Mouse (Mus musculus): ENCODE data around the gene Dlk2. TPM values are rescaled to one million over a fixed set of nuclear protein-coding genes. Genes with fewer than 3 reads are reported as not detected.

The Dlk2 gene
- polyA plus RNA-seq, 1 experiment = not detected

DNA sequence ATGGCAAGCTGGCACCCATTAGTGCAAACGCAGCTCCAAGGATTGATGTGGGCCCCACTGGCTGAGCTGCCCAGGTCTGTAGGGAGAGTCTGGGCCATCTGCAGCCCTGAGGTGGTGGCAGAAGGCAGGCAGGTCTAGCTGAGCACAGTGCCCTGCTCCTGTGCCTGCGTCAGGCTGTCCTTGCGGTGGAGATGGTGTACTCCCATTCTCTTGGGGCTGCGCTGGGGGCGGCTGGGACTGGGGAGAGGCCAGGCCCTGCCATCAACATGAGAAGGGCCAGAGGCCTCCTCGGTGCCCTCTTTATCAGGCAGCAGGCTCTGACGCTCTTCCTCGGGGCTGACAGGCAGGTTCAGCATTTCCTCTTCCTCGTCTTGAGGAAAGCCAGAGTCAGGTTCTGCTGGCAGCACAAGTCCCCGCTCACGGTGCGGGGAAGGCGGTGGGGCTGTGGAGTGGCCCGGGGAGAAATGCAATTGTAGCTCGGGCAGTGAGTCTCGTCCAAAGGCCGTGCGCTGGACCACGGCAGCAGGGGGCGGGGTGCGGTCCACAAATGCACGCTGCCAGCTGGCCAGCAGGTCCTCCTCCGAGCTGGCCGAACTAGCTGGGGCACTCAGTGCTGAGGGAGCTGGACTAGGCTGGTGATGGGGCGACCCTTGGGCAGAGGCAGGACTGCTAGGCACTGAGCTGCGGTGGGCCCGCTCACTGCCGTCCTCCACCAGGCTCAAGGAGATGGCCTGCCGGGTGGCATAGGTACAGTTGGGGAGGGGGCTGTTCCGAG is 38.8 kb upstream of the Dlk2 start:
- WGBS = 81% methylated on average over 30 of the region's 30 CpGs

GRCm38 (mm10) chr17:46259675-46260074 is 37.5 kb upstream of the Dlk2 start:
- TF ChIP-seq POLR2A (IDR thresholded peaks at IDR 0.05; ENCODE audit: insufficient read depth, low read depth, low read length) (no peak), CTCF (IDR thresholded peaks at IDR 0.05; ENCODE audit: insufficient read depth, low read depth, low read length) (no peak)
- no peak overlapping the region for H3K27ac ChIP-seq (ENCODE audit: insufficient read depth, low read depth, low read length)
- H3K4me3 ChIP-seq (ENCODE audit: insufficient read depth, low read depth, low read length) = no peak overlapping the region
- peaks cover 9% of the 10 kb centered on the region for H3K4me1 ChIP-seq (ENCODE audit: control insufficient read depth, insufficient read depth, low read length)
- 91% methylated on average over 17 of the region's 17 CpGs for WGBS

More for the DNA sequence above, 38.8 kb upstream of the Dlk2 start:
- Histone ChIP-seq H3K4me1 (ENCODE audit: control insufficient read depth, insufficient read depth, low read length) (peaks cover 13% of the 10 kb centered on the region), H3K27ac (ENCODE audit: insufficient read depth, low read depth, low read length) (no peak overlapping the region), H3K4me3 (ENCODE audit: insufficient read depth, low read depth, low read length) (no peak overlapping the region)
- TF ChIP-seq CTCF (IDR thresholded peaks at IDR 0.05; ENCODE audit: insufficient read depth, low read depth, low read length) = no peak
- no peak for TF ChIP-seq POLR2A (IDR thresholded peaks at IDR 0.05; ENCODE audit: insufficient read depth, low read depth, low read length)

GRCm38 (mm10) chr17:46262201-46262694 is 35.0 kb upstream of the Dlk2 start:
- peaks cover 7% of the 10 kb centered on the region; the same call in 1 of the 2 replicates for H3K4me1 ChIP-seq (ENCODE audit: control insufficient read depth, insufficient read depth, low read length)
- no peak for TF ChIP-seq CTCF (IDR thresholded peaks at IDR 0.05; ENCODE audit: insufficient read depth, low read depth, low read length)
- TF ChIP-seq POLR2A (IDR thresholded peaks at IDR 0.05; ENCODE audit: insufficient read depth, low read depth, low read length) = no peak
- H3K27ac ChIP-seq (ENCODE audit: insufficient read depth, low read depth, low read length) = no peak overlapping the region
- 88% methylated on average over 5 of the region's 5 CpGs for WGBS
- no peak overlapping the region for H3K4me3 ChIP-seq (ENCODE audit: insufficient read depth, low read depth, low read length)

DNA sequence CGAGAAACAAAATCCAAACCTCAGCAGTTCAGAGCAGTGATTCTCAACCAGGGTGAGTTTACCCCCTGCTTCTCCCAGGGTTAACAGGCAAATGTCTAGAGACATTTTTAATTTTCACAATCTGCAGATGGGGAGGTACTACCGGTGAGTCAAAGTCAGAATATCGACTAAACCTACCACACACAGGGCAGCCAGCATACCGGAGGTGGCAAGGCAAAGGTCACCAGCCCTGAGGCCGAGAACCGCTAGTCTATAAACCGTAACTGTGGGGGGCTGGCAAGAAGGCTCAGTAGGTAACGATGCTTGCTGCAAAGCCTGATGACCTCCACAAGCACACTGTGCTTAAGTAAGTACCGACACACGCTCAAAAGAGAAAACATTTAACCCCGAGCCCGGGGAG is 31.7 kb upstream of the Dlk2 start:
- Histone ChIP-seq H3K4me3 (ENCODE audit: insufficient read depth, low read depth, low read length) (no peak overlapping the region), H3K4me1 (ENCODE audit: control insufficient read depth, insufficient read depth, low read length) (peaks cover 16% of the 10 kb centered on the region), H3K27ac (ENCODE audit: insufficient read depth, low read depth, low read length) (no peak overlapping the region)
- no peak for TF ChIP-seq CTCF (IDR thresholded peaks at IDR 0.05; ENCODE audit: insufficient read depth, low read depth, low read length)
- TF ChIP-seq POLR2A (IDR thresholded peaks at IDR 0.05; ENCODE audit: insufficient read depth, low read depth, low read length) = no peak
- WGBS = 68% methylated on average over 12 of the region's 12 CpGs

DNA sequence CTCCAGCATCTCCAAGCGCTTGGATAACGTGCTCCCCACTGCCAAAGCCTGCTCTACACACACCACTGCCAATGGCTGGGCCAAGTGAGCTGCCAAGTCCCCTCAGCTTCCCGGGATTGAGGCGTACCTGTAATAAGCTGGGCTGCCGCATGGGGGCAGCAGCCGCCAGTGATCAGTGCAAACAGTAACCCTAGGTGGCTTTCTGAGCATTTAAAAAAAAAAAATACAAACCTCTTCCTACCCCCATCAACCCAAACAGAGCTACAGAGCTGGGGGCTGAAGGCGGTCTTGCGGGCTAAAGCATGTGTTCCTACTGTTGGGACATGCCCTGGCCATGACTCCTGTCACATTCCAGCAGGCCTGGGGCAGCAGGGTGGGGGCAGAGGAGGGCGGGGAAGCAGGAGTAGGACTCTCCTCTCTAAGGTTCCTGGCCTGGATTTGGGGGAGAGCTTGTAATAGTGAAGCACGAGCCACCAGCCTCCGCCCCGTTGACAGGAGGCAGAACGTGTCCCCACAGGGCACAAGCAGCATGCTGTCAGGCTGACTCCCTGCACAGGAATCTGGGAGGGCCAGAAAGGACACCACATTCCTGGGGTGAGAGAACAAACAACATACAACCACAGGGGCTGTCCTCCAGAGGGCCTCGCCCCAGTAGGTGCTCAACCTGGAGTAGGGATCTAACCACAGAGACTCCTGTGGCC is 31.2 kb upstream of the Dlk2 start:
- Histone ChIP-seq H3K4me1 (ENCODE audit: control insufficient read depth, insufficient read depth, low read length) (peaks cover 16% of the 10 kb centered on the region), H3K27ac (ENCODE audit: insufficient read depth, low read depth, low read length) (no peak overlapping the region), H3K4me3 (ENCODE audit: insufficient read depth, low read depth, low read length) (no peak overlapping the region)
- WGBS = 22% methylated on average over 14 of the region's 14 CpGs
- TF ChIP-seq CTCF (IDR thresholded peaks at IDR 0.05; ENCODE audit: insufficient read depth, low read depth, low read length) (peak; percentile 85), POLR2A (IDR thresholded peaks at IDR 0.05; ENCODE audit: insufficient read depth, low read depth, low read length) (no peak)

- no peak overlapping the region for H3K27ac ChIP-seq (ENCODE audit: insufficient read depth, low read depth, low read length)
- WGBS = 83% methylated on average over 6 of the region's 6 CpGs
- no peak overlapping the region for H3K4me3 ChIP-seq (ENCODE audit: insufficient read depth, low read depth, low read length)
- H3K4me1 ChIP-seq (ENCODE audit: control insufficient read depth, insufficient read depth, low read length) = peaks cover 21% of the 10 kb centered on the region
- TF ChIP-seq CTCF (IDR thresholded peaks at IDR 0.05; ENCODE audit: insufficient read depth, low read depth, low read length) = no peak
- no peak for TF ChIP-seq POLR2A (IDR thresholded peaks at IDR 0.05; ENCODE audit: insufficient read depth, low read depth, low read length)
These were observed 30.2 kb upstream of the Dlk2 start for GRCm38 (mm10) chr17:46266986-46267385.

DNA sequence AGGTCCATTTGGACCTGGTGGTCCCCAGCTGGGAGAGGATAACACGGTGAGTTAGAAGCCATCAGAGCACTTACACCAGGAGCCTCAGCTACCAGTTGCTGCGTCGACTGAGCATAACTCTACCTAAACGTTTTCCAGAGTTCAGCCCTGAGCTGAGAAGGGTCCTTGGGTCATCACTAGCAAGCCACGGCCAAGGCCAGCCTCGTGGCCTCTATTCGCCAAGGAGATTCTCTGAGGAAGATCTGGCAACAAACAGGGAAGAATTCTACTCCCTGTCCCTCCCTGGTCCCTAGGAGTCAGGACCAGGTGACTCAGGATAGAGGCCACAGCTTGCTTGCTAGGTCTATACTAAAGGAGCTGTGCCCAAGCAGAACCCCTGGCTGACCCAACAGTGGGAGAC is 29.7 kb upstream of the Dlk2 start:
- peaks cover 26% of the 10 kb centered on the region for H3K4me1 ChIP-seq (ENCODE audit: control insufficient read depth, insufficient read depth, low read length)
- no peak overlapping the region for H3K4me3 ChIP-seq (ENCODE audit: insufficient read depth, low read depth, low read length)
- WGBS = 90% methylated on average over 7 of the region's 7 CpGs
- H3K27ac ChIP-seq (ENCODE audit: insufficient read depth, low read depth, low read length) = no peak overlapping the region
- TF ChIP-seq CTCF (IDR thresholded peaks at IDR 0.05; ENCODE audit: insufficient read depth, low read depth, low read length) = no peak
- TF ChIP-seq POLR2A (IDR thresholded peaks at IDR 0.05; ENCODE audit: insufficient read depth, low read depth, low read length) = no peak

DNA sequence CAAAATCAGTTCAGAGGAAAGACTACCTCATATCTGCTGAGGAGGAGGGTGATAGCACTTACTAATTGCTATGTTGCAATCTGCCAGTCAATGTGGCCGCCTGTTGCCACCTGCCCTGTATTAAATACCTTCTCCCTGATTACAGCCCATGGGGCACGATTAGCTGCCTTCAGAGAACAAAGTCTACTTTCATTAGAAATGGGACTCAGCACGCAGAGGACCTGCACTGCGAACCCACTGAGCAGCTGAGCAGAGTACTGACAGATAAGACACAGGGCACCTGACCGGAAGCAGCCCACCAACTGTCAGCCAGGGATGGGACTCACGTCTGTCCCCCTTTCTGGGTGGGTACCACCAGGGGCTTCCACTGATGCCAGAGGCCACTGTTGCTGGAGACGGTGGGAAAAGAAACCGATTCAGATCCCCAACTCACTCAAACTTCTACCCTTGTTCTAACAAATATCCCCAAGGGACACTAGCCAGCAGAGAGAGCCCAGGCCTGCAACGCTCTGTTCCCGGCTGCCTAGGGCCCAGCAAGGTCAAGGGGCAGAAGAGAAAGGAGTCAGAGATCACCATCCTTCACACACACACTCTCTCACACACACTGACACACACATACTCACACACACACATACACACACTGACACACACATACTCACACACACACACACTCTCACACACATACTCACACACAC is 29.0 kb upstream of the Dlk2 start:
- WGBS = 76% methylated on average over 10 of the region's 10 CpGs
- H3K4me3 ChIP-seq (ENCODE audit: insufficient read depth, low read depth, low read length) = no peak overlapping the region

More for the DNA sequence above, 29.0 kb upstream of the Dlk2 start:
- no peak overlapping the region for H3K27ac ChIP-seq (ENCODE audit: insufficient read depth, low read depth, low read length)
- no peak for TF ChIP-seq POLR2A (IDR thresholded peaks at IDR 0.05; ENCODE audit: insufficient read depth, low read depth, low read length)
- TF ChIP-seq CTCF (IDR thresholded peaks at IDR 0.05; ENCODE audit: insufficient read depth, low read depth, low read length) = no peak
- H3K4me1 ChIP-seq (ENCODE audit: control insufficient read depth, insufficient read depth, low read length) = peaks cover 26% of the 10 kb centered on the region
